Mouse (Mus musculus) neural tube, embryonic 15.5 days (tissue): ENCODE results near the gene Obox8. TPM values are rescaled to one million over a fixed set of nuclear protein-coding genes. Genes with fewer than 3 reads are reported as not detected.

Experiments used
- ATAC-seq: fragments of 200-750 bp; cut with Nextera tagmentation; 2 replicates; pipeline ENCODE4 v1.8.0; 2017; ENCODE audit warnings: mild to moderate bottlenecking, moderate TSS enrichment, moderate library complexity; ENCODE audit not compliant: low FRiP score
- H3K27ac ChIP-seq: fragments of 300-500 bp; sonication (generic); replicated peaks from 2 replicates; pipeline ENCODE4 v1.5.1; 2015; ENCODE audit warnings: mild to moderate bottlenecking, inconsistent platforms
- H3K27me3 ChIP-seq: fragments of 300-500 bp; sonication (generic); replicated peaks from 2 replicates; pipeline ENCODE4 v1.6.1; 2015; ENCODE audit warnings: inconsistent platforms
- H3K36me3 ChIP-seq: fragments of 300-500 bp; sonication (generic); 2 replicates; pipeline ENCODE4 v1.6.1; 2015; ENCODE audit warnings: inconsistent platforms
- H3K4me1 ChIP-seq: fragments of 300-500 bp; sonication (generic); 2 replicates; pipeline ENCODE4 v1.6.1; 2015; ENCODE audit warnings: inconsistent platforms
- H3K4me2 ChIP-seq: fragments of 300-500 bp; sonication (generic); 2 replicates; pipeline ENCODE4 v1.6.1; 2015; ENCODE audit warnings: inconsistent platforms, mild to moderate bottlenecking, moderate library complexity
- H3K4me3 ChIP-seq: fragments of 300-500 bp; sonication (generic); replicated peaks from 2 replicates; pipeline ENCODE4 v1.5.1; 2015; ENCODE audit warnings: mild to moderate bottlenecking, inconsistent platforms
- H3K9ac ChIP-seq: fragments of 300-500 bp; sonication (generic); replicated peaks from 2 replicates; pipeline ENCODE4 v1.6.1; 2015; ENCODE audit warnings: mild to moderate bottlenecking, inconsistent platforms
- H3K9me3 ChIP-seq: fragments of 300-500 bp; sonication (generic); replicated peaks from 2 replicates; pipeline ENCODE4 v1.6.1; 2016; ENCODE audit warnings: inconsistent platforms
- WGBS: fragments of 180-500 bp; shearing (Covaris S2); methylation state at CpG from one replicate; pipeline ENCODE4 v1.1.7; 2015; ENCODE audit warnings: mixed read lengths; 5-methylcytosine and 5-hydroxymethylcytosine counted together
- polyA plus RNA-seq: library from polyadenylated mRNA; unstranded; fragments of >200 nt; fragmentation: Nextera tagmentation; extraction: Ambion mirVana; gene quantifications from 2 replicates; pipeline ENCODE4 v1.2.1, GENCODE M21; 2015

Obox8 gene
- polyA plus RNA-seq = not detected in 2 replicates

DNA sequence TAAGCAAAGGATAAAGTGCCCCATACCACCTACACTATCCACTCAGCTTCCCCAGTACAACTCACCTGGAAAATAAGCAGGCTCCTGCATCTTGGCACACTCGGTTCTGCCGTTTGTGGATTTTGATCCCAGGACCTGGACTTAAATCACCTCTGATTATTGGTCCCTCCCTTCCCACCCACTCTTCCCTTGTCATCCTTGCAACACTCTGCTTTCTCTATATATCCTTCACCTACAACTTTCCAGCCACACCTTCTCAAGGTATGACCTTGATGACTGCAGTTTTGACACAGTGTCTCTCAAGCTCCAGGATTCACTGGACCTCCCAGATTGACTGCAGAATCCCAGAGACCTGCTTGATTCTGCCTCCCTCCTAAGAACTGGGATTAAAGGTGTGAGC, at the start of gene Obox8:
TSS of gene Obox8 (minus strand) at position 101 of the 400 bp plus-strand sequence.
- Histone ChIP-seq H3K9ac (no peak within 1 kb of the TSS), H3K27ac (no peak within 1 kb of the TSS), H3K36me3 (no peaks in the 10 kb centered on the region), H3K4me3 (no peak within 1 kb of the TSS), H3K27me3 (no peaks in the 10 kb centered on the region), H3K4me1 (no peaks in the 10 kb centered on the region), H3K9me3 (peaks cover 32% of the 10 kb centered on the region), H3K4me2 (no peak within 1 kb of the TSS)
- WGBS = 92% methylated on average over 2 of the region's 2 CpGs
- ATAC-seq = no peak

DNA sequence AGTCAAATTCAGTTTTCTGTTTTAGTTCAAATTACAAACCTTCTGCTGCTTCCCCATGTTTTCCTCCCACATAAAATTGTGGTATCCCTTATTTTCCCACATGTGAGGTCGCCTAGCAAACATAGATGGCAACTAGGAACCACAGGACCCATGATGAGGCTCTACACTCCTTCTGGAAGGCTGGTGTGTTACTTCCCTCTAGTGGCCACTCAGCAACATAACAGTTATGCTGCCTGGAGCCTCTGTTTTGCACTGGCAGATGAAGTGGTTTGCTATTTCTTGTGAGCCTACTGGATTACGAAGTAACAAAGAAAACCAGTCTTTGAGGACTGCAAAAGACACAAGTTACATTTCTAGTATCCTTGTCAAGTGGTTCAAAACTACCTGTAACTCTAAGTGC, 16.1 kb downstream of the Obox8 start:
- 35% methylated on average over 2 of the region's 2 CpGs for WGBS
- Histone ChIP-seq H3K27me3 (no peaks in the 10 kb centered on the region), H3K9ac (no peak overlapping the region), H3K36me3 (no peaks in the 10 kb centered on the region), H3K4me3 (no peak overlapping the region), H3K27ac (no peak overlapping the region), H3K9me3 (no peaks in the 10 kb centered on the region), H3K4me2 (no peak overlapping the region), H3K4me1 (no peaks in the 10 kb centered on the region)
- ATAC-seq = no peak

GRCm38 (mm10) chr7:14308671-14309070, 24.7 kb downstream of the Obox8 start:
- ATAC-seq = no peak
- 79% methylated on average over 3 of the region's 3 CpGs for WGBS

GRCm38 (mm10) chr7:14307571-14307970, 25.8 kb downstream of the Obox8 start:
- 80% methylated on average over 6 of the region's 6 CpGs for WGBS
- Histone ChIP-seq H3K9ac (no peak overlapping the region), H3K27me3 (no peaks in the 10 kb centered on the region), H3K4me2 (no peak overlapping the region), H3K36me3 (no peaks in the 10 kb centered on the region), H3K4me3 (no peak overlapping the region), H3K27ac (no peak overlapping the region), H3K9me3 (no peaks in the 10 kb centered on the region; the same call in 1 of the 2 replicates), H3K4me1 (no peaks in the 10 kb centered on the region)
- ATAC-seq = no peak

More at GRCm38 (mm10) chr7:14308671-14309070, 24.7 kb downstream of the Obox8 start:
- H3K9ac ChIP-seq = no peak overlapping the region
- H3K36me3 ChIP-seq = no peaks in the 10 kb centered on the region
- no peak overlapping the region for H3K27ac ChIP-seq
- no peak overlapping the region for H3K4me2 ChIP-seq
- H3K9me3 ChIP-seq = no peaks in the 10 kb centered on the region; the same call in 1 of the 2 replicates
- no peak overlapping the region for H3K4me3 ChIP-seq
- H3K4me1 ChIP-seq = no peaks in the 10 kb centered on the region
- no peaks in the 10 kb centered on the region for H3K27me3 ChIP-seq

Other genes with a start within 250 kb of the Obox8 start
- gene Sult2a3, start 210.5 kb downstream of the Obox8 start, polyA plus RNA-seq = not detected in 2 replicates
- not detected in 2 replicates for gene Sult2a6, start 78.7 kb downstream of the Obox8 start, polyA plus RNA-seq
- not detected in 2 replicates for gene Sult2a8, start 113.2 kb upstream of the Obox8 start, polyA plus RNA-seq
- gene Sult2a7, start 160.7 kb upstream of the Obox8 start, polyA plus RNA-seq = not detected in 2 replicates
- 0.28 and 0.54 TPM in 2 replicates for gene Vmn1r90, start 229.9 kb upstream of the Obox8 start, polyA plus RNA-seq